Mouse (Mus musculus) layer of hippocampus, postnatal 10 days (tissue): ENCODE results near the gene Gm28043. TPM values are rescaled to one million over a fixed set of nuclear protein-coding genes. Genes with fewer than 3 reads are reported as not detected.

Experiments used
- DNase-seq, 2 experiments: peaks; one replicate each; pipeline ENCODE4 v3.0.0; 2021; ENCODE audit warnings: low spot score in 2 of 2
- total RNA-seq, 2 experiments: library from RNA; stranded (reverse); gene quantifications; 2 replicates each; pipeline ENCODE4 v1.2.3; 2021

Gene Gm28043
- total RNA-seq, 2 experiments from 2014 or later, result 3.1 to 6.1 TPM

DNA sequence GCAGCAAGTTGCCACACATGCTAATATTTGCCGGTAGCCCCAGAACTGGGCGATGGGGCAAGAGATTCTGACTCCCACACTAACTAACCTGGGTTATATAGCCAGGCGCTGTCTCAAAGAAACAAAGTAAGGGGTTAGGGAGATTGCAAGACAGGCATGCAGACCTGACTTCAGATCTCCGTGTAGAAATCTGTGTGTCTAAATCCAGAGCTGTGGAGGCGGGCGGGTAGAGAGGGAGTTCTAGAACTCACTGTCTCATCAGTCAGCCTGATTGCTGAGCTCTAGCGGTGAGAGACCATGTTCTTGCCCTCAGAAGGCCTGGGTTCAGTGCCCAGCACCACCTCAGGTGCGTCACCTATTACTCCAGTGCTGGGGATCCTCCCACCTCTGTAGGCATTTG is 8.8 kb downstream of the Gm28043 start:
- no peak for DNase-seq

DNA sequence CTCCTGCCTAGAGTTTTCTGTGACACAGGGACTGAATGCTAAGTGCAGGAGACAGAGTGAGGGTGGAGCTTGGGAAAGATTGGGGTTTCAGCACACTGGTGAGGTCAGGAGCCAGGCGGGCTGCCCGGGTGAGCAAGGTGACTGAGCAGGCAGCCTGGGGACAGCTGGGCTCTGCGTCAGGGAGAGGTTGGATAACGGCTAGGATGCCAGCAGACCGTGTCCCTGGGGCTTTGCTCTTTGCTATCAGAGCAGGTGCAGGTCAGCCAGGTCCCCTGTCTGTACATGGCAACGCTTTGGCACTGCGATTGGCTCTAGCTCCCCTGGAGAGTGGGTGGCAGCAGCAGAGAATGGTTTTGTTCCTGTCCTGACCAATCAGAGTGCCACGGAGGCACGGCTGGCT is 12.6 kb downstream of the Gm28043 start:
- DNase-seq, result no peak

DNA sequence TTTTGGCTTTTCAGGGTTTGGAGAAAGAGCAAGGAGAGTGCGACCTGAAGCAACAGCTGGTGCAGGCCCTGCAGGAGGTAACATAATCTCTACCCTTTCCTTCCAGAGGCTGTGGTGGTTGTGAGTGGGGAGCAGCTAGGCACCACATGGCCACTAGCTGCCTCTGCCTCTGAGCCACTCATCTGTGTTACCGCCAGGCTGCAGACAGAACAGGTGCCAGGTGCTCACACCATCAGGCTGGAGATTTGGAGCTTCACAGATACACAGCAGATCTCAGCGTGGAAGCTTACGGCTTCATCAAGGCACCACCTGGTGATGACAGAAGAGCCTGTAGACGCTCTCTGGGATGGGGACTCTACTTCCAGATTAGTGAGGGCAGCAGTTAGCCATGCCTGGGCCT is 14.3 kb downstream of the Gm28043 start:
- DNase-seq, result no peak

- DNase-seq, result no peak
Observed at GRCm38 (mm10) chr17:29629620-29630019, 14.9 kb downstream of the Gm28043 start.

DNA sequence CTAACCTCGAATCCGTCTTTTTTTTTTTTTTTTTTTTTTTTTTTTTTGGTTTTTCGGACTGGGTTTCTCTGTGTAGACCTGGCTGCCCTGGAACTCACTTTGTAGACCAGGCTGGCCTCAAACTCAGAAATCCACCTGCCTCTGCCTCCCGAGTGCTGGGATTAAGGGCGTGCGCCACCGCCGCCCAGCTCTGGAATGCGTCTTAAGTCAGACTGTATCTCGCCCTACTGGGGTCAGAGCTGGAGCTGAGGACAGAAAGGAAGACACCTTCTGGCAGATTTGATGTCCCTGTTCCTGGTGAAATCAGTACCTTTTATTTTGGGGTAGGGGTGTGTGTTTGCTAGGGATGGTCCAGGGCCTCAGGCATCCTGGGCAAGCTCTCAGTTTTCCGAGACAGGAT is 17.6 kb downstream of the Gm28043 start:
- DNase-seq, result no peak

GRCm38 (mm10) chr17:29635492-29635891 is 20.8 kb downstream of the Gm28043 start:
- DNase-seq, result no peak

DNA sequence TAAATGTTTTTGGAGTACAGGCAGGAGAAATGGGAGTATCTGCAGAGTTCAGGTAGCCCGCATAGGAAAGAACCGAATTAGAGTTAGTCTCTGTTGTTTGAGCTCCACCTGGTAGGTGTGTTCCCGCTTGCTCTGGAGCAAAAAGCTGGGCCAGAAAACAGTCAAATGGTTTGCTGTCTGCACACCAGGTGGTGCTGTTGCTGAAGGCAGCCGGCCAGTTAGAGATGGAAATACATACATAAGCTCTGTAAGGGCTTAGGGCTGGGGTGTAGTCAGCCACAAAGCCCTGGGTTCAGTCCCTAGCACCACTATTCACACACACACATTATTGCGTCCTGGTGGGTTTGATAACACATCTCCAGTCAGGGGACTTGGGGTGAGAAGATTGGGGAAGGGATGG is 21.4 kb downstream of the Gm28043 start:
- DNase-seq, result peak; percentile 44 to 51

DNA sequence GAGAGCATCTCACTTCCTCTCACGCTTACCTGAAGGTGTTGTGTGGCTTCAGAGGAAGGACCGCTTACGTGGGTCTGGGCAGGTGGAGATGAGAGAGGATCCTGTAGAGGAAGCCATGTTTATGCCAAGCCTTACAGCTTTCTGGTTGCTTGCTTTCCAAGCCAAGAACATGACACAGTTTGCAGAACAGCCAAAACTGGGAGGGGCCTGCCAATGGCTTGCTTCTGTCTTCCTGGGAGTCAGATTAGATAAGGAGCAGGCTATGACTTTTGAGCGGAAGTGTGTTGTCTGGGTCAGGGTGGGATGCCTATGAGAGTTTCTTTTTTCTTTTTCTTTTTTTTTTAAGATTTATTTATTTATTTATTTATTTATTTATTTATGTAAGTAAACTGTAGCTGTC is 22.7 kb downstream of the Gm28043 start:
- DNase-seq, result no peak

DNA sequence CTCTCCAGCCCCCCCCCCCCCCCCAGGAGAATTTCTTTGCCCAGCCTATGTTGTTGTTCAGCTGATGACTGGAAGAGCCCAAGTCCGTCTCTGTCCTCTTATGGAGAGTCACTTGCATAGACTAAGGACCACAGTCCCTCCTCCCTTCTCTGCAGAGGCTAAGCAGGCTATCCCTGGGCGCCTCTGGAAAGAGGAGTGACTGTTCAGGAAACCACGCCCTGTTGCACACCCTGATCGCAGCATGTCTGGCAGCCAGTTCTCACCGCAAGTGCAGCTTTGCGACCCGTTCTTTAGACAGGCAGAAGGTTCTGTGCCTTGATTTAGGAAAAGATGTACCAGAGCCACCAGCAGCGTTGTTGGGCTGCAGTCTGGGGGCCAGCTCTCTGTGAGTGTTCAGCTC is 23.2 kb downstream of the Gm28043 start:
- no peak for DNase-seq

DNA sequence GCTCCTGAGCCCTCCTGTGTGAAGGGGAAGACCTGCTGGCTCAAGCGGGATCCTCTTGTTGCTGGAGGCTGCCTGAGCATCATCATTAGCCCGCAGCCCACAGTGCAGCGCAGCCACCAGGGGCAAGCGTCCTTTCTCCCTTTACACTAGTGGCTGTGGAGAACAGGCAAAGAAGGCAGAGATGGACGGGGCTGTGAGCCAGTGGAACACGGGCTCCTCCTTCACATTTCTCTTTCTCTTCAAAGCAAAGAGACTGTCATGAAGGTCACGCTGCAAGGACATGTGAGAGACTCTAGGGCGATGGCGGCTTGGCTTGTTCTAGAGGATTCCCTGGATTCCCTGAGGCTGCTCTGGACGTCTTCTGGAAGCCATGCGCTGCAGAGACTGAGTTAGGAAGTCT is 26.3 kb downstream of the Gm28043 start:
- DNase-seq, result no peak

- no peak for DNase-seq
Observed at GRCm38 (mm10) chr17:29642219-29642618, 27.5 kb downstream of the Gm28043 start.

DNA sequence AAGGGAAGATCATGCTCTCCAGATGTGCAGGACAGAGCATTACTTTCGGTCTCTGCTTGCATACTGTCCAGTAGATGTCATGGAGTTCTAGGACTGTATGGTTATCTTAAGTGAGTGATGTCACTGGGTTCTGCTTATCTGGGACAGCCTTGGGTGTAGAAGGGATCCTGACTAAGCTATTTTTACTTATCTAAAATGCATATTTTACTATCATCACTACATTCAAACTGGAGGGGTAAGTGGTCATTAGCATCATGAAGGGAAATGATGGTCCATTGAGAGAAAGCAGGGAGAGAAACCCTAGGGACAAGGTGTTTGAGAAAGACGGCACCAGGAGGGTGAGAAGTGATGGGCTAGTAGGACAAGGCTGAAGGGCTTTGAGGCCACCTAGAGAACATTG is 43.6 kb downstream of the Gm28043 start:
- no peak for DNase-seq

GRCm38 (mm10) chr17:29660076-29660761 is 45.5 kb downstream of the Gm28043 start, which contains the start of gene Cmtr1:
Cmtr1 (plus strand) TSS chr17:29660595.
- peak; percentile 95 to 97 for DNase-seq

DNA sequence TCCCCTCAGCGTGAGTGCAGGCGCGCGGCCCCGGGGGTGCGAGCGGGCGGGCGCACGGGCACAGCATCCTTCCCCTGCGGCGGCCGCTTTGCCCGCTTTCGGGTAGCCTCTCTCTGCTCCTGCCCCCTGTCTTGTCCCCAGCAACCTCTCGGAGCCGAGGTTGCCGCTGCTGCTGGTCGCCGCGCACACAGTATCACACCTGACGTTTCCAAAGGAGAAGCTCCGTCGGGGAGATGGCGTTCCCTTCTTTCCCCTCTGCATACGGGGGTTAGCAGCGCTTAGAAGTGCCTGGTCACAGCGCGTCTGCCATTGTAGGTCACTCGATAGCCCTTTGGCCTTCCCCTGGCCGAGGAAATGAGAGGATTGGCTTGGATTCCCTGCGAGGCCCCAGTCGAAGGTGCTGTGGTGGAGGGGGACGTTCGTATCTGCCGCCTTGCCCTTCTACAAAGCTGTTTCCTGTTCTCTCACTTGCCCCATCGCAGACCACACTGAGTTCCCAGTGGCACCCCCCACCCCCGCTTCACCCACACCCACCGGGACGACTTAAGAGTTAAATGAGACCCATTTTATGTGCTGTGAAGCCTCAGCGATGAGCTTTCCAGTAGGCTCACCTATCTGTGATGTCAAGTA is 46.2 kb downstream of the Gm28043 start:
- peak in 1 of 2 experiments; percentile 21 for DNase-seq

- DNase-seq, result no peak
Observed at GRCm38 (mm10) chr17:29662145-29662544, 47.5 kb downstream of the Gm28043 start.

DNA sequence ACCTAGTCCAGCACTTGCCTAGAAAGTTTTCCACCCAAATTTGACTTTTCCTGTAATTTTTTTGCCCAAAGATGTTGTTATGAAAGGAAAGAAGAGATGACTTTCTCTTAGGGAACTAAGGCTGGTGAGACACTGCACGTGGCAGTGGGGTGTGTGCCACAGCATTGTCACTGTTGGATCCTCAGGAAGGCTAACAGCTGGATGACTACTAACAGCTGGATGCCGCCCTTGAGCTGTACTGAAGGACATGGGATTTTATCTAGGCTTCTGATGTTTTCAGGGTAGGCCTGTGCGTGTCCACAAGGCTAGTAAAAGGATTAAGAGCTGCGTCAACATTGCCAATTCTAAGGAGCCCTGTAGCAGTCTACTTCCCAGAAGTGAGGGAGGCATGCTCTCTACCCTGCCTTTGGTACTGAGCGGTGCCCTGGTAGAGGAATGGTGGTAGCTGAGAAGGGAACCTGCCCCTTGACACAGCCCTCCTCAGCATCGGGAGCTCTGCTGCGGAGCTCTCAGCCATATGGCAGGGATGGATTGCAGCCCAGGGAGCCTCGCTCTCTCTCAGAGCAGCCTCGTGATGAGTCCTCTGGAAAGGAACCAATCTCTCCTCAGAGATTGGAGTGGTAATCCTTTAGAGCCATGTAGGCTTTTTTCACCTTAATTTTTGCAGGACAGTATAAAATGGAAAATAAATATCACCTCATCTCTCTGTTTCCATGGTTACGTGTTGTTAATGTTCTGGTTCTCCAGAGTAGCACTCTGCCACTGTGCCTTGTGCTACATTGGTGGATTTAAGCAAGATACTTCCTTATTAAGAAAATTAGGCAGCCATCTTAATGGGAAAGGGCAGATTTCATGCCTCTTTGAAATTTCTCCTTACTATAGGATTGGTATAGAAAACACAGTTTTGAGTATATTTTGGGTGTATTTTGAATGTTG is 53.6 kb downstream of the Gm28043 start:
- peak; percentile 16 to 49 for DNase-seq

GRCm38 (mm10) chr17:29669030-29669429 is 54.4 kb downstream of the Gm28043 start:
- DNase-seq, result no peak

GRCm38 (mm10) chr17:29669936-29670335 is 55.3 kb downstream of the Gm28043 start:
- no peak for DNase-seq

- peak in 1 of 2 experiments; percentile 26 for DNase-seq
Observed at GRCm38 (mm10) chr17:29671021-29671420, 56.3 kb downstream of the Gm28043 start.

- no peak for DNase-seq
Observed at GRCm38 (mm10) chr17:29673325-29673724, 58.6 kb downstream of the Gm28043 start.

GRCm38 (mm10) chr17:29678526-29678925 is 63.9 kb downstream of the Gm28043 start:
- DNase-seq, result no peak
